Mouse (Mus musculus): ENCODE results near the gene Hp1bp3. TPM values are rescaled to one million over a fixed set of nuclear protein-coding genes. Genes with fewer than 3 reads are reported as not detected.
A peak's percentile ranks its signal among the peaks of the same experiment; 100 is the strongest.

Gene Hp1bp3
- polyA plus RNA-seq, 1 experiment from 2014 or later: 175 TPM

GRCm38 (mm10) chr4:138217441-138217840 lies 1.3 kb downstream of the Hp1bp3 start:
- peaks cover 5% of the 10 kb centered on the region; the same call in 1 of the 2 replicates for H3K4me1 ChIP-seq (ENCODE audit: control insufficient read depth, insufficient read depth, low read length)
- H3K4me2 ChIP-seq (ENCODE audit: low read depth): peak overlapping the region; percentile 91
- ATAC-seq (ENCODE audit: insufficient read depth, low FRiP score, low TSS enrichment) (no peak), DNase-seq (ENCODE audit: low spot score) (peak; percentile 41)
- H3K9me3 ChIP-seq (ENCODE audit: control insufficient read depth, low read length): no peaks in the 10 kb centered on the region
- peaks cover 3% of the 10 kb centered on the region; the same call in 1 of the 2 replicates for H3K36me3 ChIP-seq (ENCODE audit: control insufficient read depth, insufficient read depth, low read length)
- H3K27me3 ChIP-seq (ENCODE audit: control insufficient read depth, insufficient read depth, low read length): no peaks in the 10 kb centered on the region
- peak overlapping the region; percentile 97 for H3K9ac ChIP-seq (ENCODE audit: low read length)
- peak overlapping the region; percentile 99 for H3K27ac ChIP-seq (ENCODE audit: low read depth, low read length)
- H3K4me3 ChIP-seq (ENCODE audit: low read depth, low read length): peak overlapping the region; percentile 99
- under 1% methylated on average over 34 of the region's 36 CpGs for WGBS

GRCm38 (mm10) chr4:138217951-138218685 lies 2.0 kb downstream of the Hp1bp3 start:
- 86% methylated on average over 11 of the region's 11 CpGs for WGBS
- H3K4me3 ChIP-seq (ENCODE audit: low read depth, low read length): peak overlapping the region; percentile 99
- H3K27me3 ChIP-seq (ENCODE audit: control insufficient read depth, insufficient read depth, low read length): no peaks in the 10 kb centered on the region
- H3K9me3 ChIP-seq (ENCODE audit: control insufficient read depth, low read length): no peaks in the 10 kb centered on the region
- peak overlapping the region; percentile 91 for H3K4me2 ChIP-seq (ENCODE audit: low read depth)
- H3K9ac ChIP-seq (ENCODE audit: low read length): peak overlapping the region; percentile 97
- no peak overlapping the region for H3K27ac ChIP-seq (ENCODE audit: low read depth, low read length)
- peaks cover 8% of the 10 kb centered on the region; the same call in 1 of the 2 replicates for H3K36me3 ChIP-seq (ENCODE audit: control insufficient read depth, insufficient read depth, low read length)
- ATAC-seq (ENCODE audit: insufficient read depth, low FRiP score, low TSS enrichment): no peak
- H3K4me1 ChIP-seq (ENCODE audit: control insufficient read depth, insufficient read depth, low read length): peaks cover 5% of the 10 kb centered on the region; the same call in 1 of the 2 replicates
- no peak for DNase-seq (ENCODE audit: low spot score)

DNA sequence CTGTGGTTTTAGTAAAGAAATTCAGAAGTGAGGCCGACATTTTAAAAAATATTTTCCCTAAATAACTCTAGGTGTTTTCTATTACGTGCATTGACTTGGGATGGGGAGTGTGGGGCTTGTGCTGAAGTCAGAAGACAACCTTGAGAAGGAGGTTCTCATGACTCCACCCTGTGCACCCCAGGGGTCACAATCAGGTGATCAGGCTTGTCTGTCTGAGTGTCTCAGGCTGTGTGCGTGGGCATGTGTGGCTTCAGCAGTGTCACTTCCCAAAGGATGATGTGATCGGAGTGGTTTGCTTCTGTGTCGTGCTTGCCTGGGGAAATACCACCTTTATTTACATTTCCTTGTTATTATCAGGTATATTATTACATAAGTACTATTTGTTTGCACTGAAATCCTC lies 3.2 kb downstream of the Hp1bp3 start:
- Histone ChIP-seq H3K9me3 (ENCODE audit: control insufficient read depth, low read length) (no peaks in the 10 kb centered on the region), H3K4me2 (ENCODE audit: low read depth) (no peak overlapping the region), H3K4me1 (ENCODE audit: control insufficient read depth, insufficient read depth, low read length) (peaks cover 5% of the 10 kb centered on the region; the same call in 1 of the 2 replicates), H3K9ac (ENCODE audit: low read length) (no peak overlapping the region), H3K27ac (ENCODE audit: low read depth, low read length) (no peak overlapping the region), H3K36me3 (ENCODE audit: control insufficient read depth, insufficient read depth, low read length) (peaks cover 13% of the 10 kb centered on the region), H3K4me3 (ENCODE audit: low read depth, low read length) (no peak overlapping the region), H3K27me3 (ENCODE audit: control insufficient read depth, insufficient read depth, low read length) (no peaks in the 10 kb centered on the region)
- ATAC-seq (ENCODE audit: insufficient read depth, low FRiP score, low TSS enrichment) (no peak), DNase-seq (ENCODE audit: low spot score) (no peak)
- WGBS: 89% methylated on average over 5 of the region's 5 CpGs

- H3K27me3 ChIP-seq (ENCODE audit: control insufficient read depth, insufficient read depth, low read length): no peaks in the 10 kb centered on the region
- WGBS: 93% methylated on average over 7 of the region's 7 CpGs
- no peak for ATAC-seq (ENCODE audit: insufficient read depth, low FRiP score, low TSS enrichment)
- no peak for DNase-seq (ENCODE audit: low spot score)
- H3K27ac ChIP-seq (ENCODE audit: low read depth, low read length): no peak overlapping the region
- no peak overlapping the region for H3K9ac ChIP-seq (ENCODE audit: low read length)
- H3K4me2 ChIP-seq (ENCODE audit: low read depth): no peak overlapping the region
- peaks cover 5% of the 10 kb centered on the region; the same call in 1 of the 2 replicates for H3K4me1 ChIP-seq (ENCODE audit: control insufficient read depth, insufficient read depth, low read length)
- no peaks in the 10 kb centered on the region for H3K9me3 ChIP-seq (ENCODE audit: control insufficient read depth, low read length)
- peaks cover 13% of the 10 kb centered on the region for H3K36me3 ChIP-seq (ENCODE audit: control insufficient read depth, insufficient read depth, low read length)
- no peak overlapping the region for H3K4me3 ChIP-seq (ENCODE audit: low read depth, low read length)
These were observed 4.7 kb downstream of the Hp1bp3 start for GRCm38 (mm10) chr4:138220761-138221160.

DNA sequence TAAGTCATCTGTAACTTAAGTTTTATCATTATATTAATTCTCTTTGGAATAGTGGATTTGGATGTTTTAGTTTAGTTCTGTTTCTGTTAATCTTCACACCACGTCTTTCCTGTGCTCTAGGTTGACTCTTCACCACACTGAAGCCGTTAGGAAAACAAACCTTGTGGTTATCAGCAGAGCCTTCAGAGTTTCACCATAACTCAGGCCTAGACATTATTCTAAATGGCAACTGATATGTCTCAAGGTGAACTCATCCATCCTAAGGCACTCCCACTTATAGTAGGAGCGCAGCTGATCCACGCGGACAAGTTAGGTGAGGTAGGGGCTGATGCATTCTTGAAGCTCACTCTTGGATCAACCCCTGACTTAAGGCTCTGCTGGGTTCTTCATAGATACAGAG lies 5.3 kb downstream of the Hp1bp3 start:
- no peak overlapping the region for H3K9ac ChIP-seq (ENCODE audit: low read length)
- H3K36me3 ChIP-seq (ENCODE audit: control insufficient read depth, insufficient read depth, low read length): peaks cover 17% of the 10 kb centered on the region
- no peak for DNase-seq (ENCODE audit: low spot score)
- H3K4me3 ChIP-seq (ENCODE audit: low read depth, low read length): no peak overlapping the region
- H3K4me2 ChIP-seq (ENCODE audit: low read depth): no peak overlapping the region
- H3K4me1 ChIP-seq (ENCODE audit: control insufficient read depth, insufficient read depth, low read length): peaks cover 3% of the 10 kb centered on the region; the same call in 1 of the 2 replicates
- H3K9me3 ChIP-seq (ENCODE audit: control insufficient read depth, low read length): no peaks in the 10 kb centered on the region
- H3K27ac ChIP-seq (ENCODE audit: low read depth, low read length): no peak overlapping the region
- no peaks in the 10 kb centered on the region for H3K27me3 ChIP-seq (ENCODE audit: control insufficient read depth, insufficient read depth, low read length)
- 92% methylated on average over 5 of the region's 5 CpGs for WGBS
- no peak for ATAC-seq (ENCODE audit: insufficient read depth, low FRiP score, low TSS enrichment)

- no peak for DNase-seq (ENCODE audit: low spot score)
- H3K36me3 ChIP-seq (ENCODE audit: control insufficient read depth, insufficient read depth, low read length): peaks cover 18% of the 10 kb centered on the region
These were observed 6.3 kb downstream of the Hp1bp3 start for GRCm38 (mm10) chr4:138222396-138222795.

DNA sequence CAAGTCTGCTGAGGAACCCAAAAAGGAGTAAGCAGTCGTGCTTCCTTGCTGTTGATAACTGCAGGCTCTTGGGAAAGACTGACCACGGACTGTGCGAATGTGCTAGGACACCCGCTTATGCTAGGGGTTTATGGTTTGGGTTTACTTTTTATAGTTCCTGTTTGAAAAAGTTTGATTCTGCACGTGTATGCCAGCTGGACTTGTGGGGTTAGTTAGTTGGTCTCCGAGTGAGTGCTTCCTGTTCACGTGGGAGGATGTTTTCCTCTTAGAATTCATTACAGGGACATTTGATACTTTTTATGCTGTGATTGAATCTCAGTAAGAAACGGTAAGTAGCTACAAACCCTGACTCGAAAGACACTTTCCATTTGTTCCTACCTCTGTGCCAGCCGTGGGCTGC lies 7.5 kb downstream of the Hp1bp3 start:
- DNase-seq (ENCODE audit: low spot score) (no peak), ATAC-seq (ENCODE audit: insufficient read depth, low FRiP score, low TSS enrichment) (no peak)
- Histone ChIP-seq H3K27ac (ENCODE audit: low read depth, low read length) (no peak overlapping the region), H3K36me3 (ENCODE audit: control insufficient read depth, insufficient read depth, low read length) (peaks cover 18% of the 10 kb centered on the region), H3K27me3 (ENCODE audit: control insufficient read depth, insufficient read depth, low read length) (no peaks in the 10 kb centered on the region), H3K4me2 (ENCODE audit: low read depth) (no peak overlapping the region), H3K4me1 (ENCODE audit: control insufficient read depth, insufficient read depth, low read length) (no peaks in the 10 kb centered on the region), H3K4me3 (ENCODE audit: low read depth, low read length) (no peak overlapping the region), H3K9me3 (ENCODE audit: control insufficient read depth, low read length) (no peaks in the 10 kb centered on the region), H3K9ac (ENCODE audit: low read length) (no peak overlapping the region)
- WGBS: 88% methylated on average over 10 of the region's 10 CpGs

More at GRCm38 (mm10) chr4:138222396-138222795, 6.3 kb downstream of the Hp1bp3 start:
- Histone ChIP-seq H3K9ac (ENCODE audit: low read length) (no peak overlapping the region), H3K27me3 (ENCODE audit: control insufficient read depth, insufficient read depth, low read length) (no peaks in the 10 kb centered on the region), H3K4me3 (ENCODE audit: low read depth, low read length) (no peak overlapping the region), H3K9me3 (ENCODE audit: control insufficient read depth, low read length) (no peaks in the 10 kb centered on the region), H3K27ac (ENCODE audit: low read depth, low read length) (no peak overlapping the region), H3K4me2 (ENCODE audit: low read depth) (no peak overlapping the region), H3K4me1 (ENCODE audit: control insufficient read depth, insufficient read depth, low read length) (peaks cover 3% of the 10 kb centered on the region; the same call in 1 of the 2 replicates)
- no peak for ATAC-seq (ENCODE audit: insufficient read depth, low FRiP score, low TSS enrichment)
- 91% methylated on average over 5 of the region's 5 CpGs for WGBS

DNA sequence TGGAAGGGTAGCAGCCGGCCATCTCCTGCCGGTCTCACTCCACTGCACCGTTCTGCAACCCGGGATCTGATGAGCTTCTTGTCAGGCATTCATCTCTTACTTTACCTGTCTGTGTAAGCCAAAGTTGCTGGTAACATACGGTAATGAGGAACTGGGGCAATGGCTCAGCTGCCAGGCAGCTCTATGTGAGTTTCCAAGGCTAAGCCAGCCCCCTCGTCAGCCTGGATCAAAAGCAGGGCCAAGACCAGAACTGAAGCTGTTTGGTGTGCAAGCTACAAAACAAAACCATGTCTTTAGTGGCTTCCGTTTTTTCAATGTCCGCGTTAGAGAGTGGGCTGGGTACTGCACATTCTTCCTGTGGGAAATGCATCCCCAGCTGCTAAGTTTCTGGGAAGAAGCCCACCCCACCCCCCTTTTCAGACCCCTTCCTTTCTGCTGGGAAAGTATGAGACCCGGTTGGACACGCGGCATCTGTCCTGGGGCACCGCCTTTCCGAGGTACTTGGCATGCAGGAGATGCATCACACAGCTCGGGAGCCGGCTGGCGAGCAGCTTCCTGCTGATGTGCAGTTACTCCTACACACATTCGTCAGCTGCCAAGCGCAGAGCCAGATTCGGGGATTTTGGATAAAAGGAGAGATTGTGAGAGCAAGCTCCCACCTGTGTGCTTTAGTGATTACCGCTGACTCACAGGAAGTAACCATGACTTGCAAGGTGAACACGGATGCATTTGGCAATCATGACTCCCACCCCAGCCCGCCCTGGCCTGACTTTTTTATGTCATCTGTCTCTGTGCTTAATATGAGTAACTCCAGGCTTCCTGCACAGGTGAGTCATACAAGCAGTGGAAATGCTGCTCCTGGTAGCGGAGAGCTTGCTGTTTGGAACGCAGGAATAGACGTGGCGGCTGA lies 30.9 kb downstream of the Hp1bp3 start:
- peaks cover 4% of the 10 kb centered on the region for H3K36me3 ChIP-seq (ENCODE audit: control insufficient read depth, insufficient read depth, low read length)

More for the DNA sequence above, 30.9 kb downstream of the Hp1bp3 start:
- peaks cover 16% of the 10 kb centered on the region for H3K4me1 ChIP-seq (ENCODE audit: control insufficient read depth, insufficient read depth, low read length)
- ATAC-seq (ENCODE audit: insufficient read depth, low FRiP score, low TSS enrichment) (no peak), DNase-seq (ENCODE audit: low spot score) (peak; percentile 18)
- H3K4me3 ChIP-seq (ENCODE audit: low read depth, low read length): no peak overlapping the region
- H3K27ac ChIP-seq (ENCODE audit: low read depth, low read length): no peak overlapping the region
- WGBS: 67% methylated on average over 27 of the region's 27 CpGs
- H3K9ac ChIP-seq (ENCODE audit: low read length): no peak overlapping the region
- peaks cover 20% of the 10 kb centered on the region for H3K27me3 ChIP-seq (ENCODE audit: control insufficient read depth, insufficient read depth, low read length)
- no peaks in the 10 kb centered on the region for H3K9me3 ChIP-seq (ENCODE audit: control insufficient read depth, low read length)
- H3K4me2 ChIP-seq (ENCODE audit: low read depth): no peak overlapping the region

Measured in neural tube, embryonic 11.5 days (tissue).